ENCODE assay signal across 9 mouse cellular contexts in genomic region chr16:8108141-8109122, GRCm38 (mm10).
DNase-seq lines count a peak whose midpoint lies in the region; ATAC-seq and TF ChIP-seq lines count a peak whose summit lies in the region.
"Had no signal": no experiment of that assay in that cellular context is flagged by ENCODE, and none has a peak within 500 bp of the region (broad histone marks: within the 10 kb centered on the region; RNA-seq: fewer than 3 reads in every experiment).

No protein-coding gene starts in this region.

- no peaks in the 10 kb centered on the region for H3K4me1 ChIP-seq in embryonic facial prominence, embryonic 14.5 days (ENCODE audit: control insufficient read depth, insufficient read depth, low read length)
- H3K4me1 ChIP-seq in heart, postnatal 0 days (ENCODE audit: control insufficient read depth, insufficient read depth), result no peaks in the 10 kb centered on the region
- no peaks in the 10 kb centered on the region for H3K4me1 ChIP-seq in lung, embryonic 14.5 days (ENCODE audit: insufficient read depth)
- H3K4me1 ChIP-seq in midbrain, embryonic 16.5 days (ENCODE audit: control insufficient read depth, insufficient read depth, low read length), result peaks cover 3% of the 10 kb centered on the region; the same call in 1 of the 2 replicates

- H3K36me3 ChIP-seq in embryonic facial prominence, embryonic 14.5 days (ENCODE audit: control insufficient read depth, insufficient read depth, low read length), result no peaks in the 10 kb centered on the region
- H3K36me3 ChIP-seq in heart, postnatal 0 days (replicated peaks; ENCODE audit: control insufficient read depth, insufficient read depth, low read length), result no peaks in the 10 kb centered on the region
- H3K36me3 ChIP-seq in lung, embryonic 14.5 days (ENCODE audit: insufficient read depth), result no peaks in the 10 kb centered on the region
- no peaks in the 10 kb centered on the region for H3K36me3 ChIP-seq in midbrain, embryonic 16.5 days (ENCODE audit: control insufficient read depth, insufficient read depth, low read length)

- peak overlapping the region; percentile 6; the same call in 1 of the 2 replicates for H3K4me3 ChIP-seq in embryonic facial prominence, embryonic 14.5 days (ENCODE audit: low read depth, low read length)
- no peak overlapping the region for H3K4me3 ChIP-seq in heart, postnatal 0 days (ENCODE audit: low read depth, low read length)
- H3K4me3 ChIP-seq in lung, embryonic 14.5 days (ENCODE audit: low read depth, low read length), result no peak overlapping the region
- H3K4me3 ChIP-seq in midbrain, embryonic 16.5 days (ENCODE audit: low read depth, low read length), result no peak overlapping the region

- TF ChIP-seq EP300 in heart, postnatal 0 days (IDR thresholded peaks at IDR 0.05; ENCODE audit: low read depth), result no peak

- no peaks in the 10 kb centered on the region for H3K27me3 ChIP-seq in embryonic facial prominence, embryonic 14.5 days (replicated peaks; ENCODE audit: control insufficient read depth, insufficient read depth, low read length)
- H3K27me3 ChIP-seq in heart, postnatal 0 days (ENCODE audit: control insufficient read depth, insufficient read depth, low read length), result no peaks in the 10 kb centered on the region
- no peaks in the 10 kb centered on the region for H3K27me3 ChIP-seq in lung, embryonic 14.5 days (ENCODE audit: insufficient read depth, low read length)
- H3K27me3 ChIP-seq in midbrain, embryonic 16.5 days (ENCODE audit: control insufficient read depth, insufficient read depth, low read depth, low read length), result no peaks in the 10 kb centered on the region

- no peak for TF ChIP-seq CTCF in heart, postnatal 0 days (IDR thresholded peaks at IDR 0.05; ENCODE audit: low read depth)
- no peak for TF ChIP-seq CTCF in lung, embryonic 14.5 days (IDR thresholded peaks at IDR 0.05; ENCODE audit: low read depth)

- peak; percentile 50 for ATAC-seq in embryonic facial prominence, embryonic 14.5 days (ENCODE audit: low read depth)
- no peak for ATAC-seq in heart, postnatal 0 days (ENCODE audit: insufficient read depth, low read depth)
- peak; percentile 78; the same call in 1 of the 2 replicates for ATAC-seq in lung, embryonic 14.5 days (ENCODE audit: insufficient read depth)
- no peak for ATAC-seq in midbrain, embryonic 16.5 days

- H3K9ac ChIP-seq in embryonic facial prominence, embryonic 14.5 days (ENCODE audit: low read depth, low read length), result peak overlapping the region; percentile 10; the same call in 1 of the 2 replicates
- H3K9ac ChIP-seq in heart, postnatal 0 days (replicated peaks; ENCODE audit: low read depth, low read length), result no peak overlapping the region
- H3K9ac ChIP-seq in lung, embryonic 14.5 days, result no peak overlapping the region
- no peak overlapping the region for H3K9ac ChIP-seq in midbrain, embryonic 16.5 days (ENCODE audit: low read depth, low read length)

- 30% methylated on average over 19 of the region's 19 CpGs for WGBS in embryonic facial prominence, embryonic 14.5 days
- WGBS in heart, postnatal 0 days, result 55% methylated on average over 19 of the region's 19 CpGs
- WGBS in lung, embryonic 14.5 days, result 43% methylated on average over 19 of the region's 19 CpGs
- WGBS in midbrain, embryonic 16.5 days, result 70% methylated on average over 19 of the region's 19 CpGs

- no peak overlapping the region; the same call in 1 of the 2 replicates for H3K27ac ChIP-seq in embryonic facial prominence, embryonic 14.5 days (replicated peaks; ENCODE audit: low read depth, low read length)
- H3K27ac ChIP-seq in heart, postnatal 0 days (ENCODE audit: low read depth), result no peak overlapping the region
- H3K27ac ChIP-seq in lung, embryonic 14.5 days (ENCODE audit: low read depth), result no peak overlapping the region
- H3K27ac ChIP-seq in midbrain, embryonic 16.5 days (ENCODE audit: low read length), result no peak overlapping the region
- H3K27ac ChIP-seq: macrophage had no signal

- peak; percentile 57 for DNase-seq in layer of hippocampus, adult 11-12 months (ENCODE audit: low spot score)
- DNase-seq in layer of hippocampus, adult 9-10 months (ENCODE audit: low spot score), result no peak
- DNase-seq in embryonic facial prominence, embryonic 14.5 days (ENCODE audit: low spot score), result peak; percentile 85
- DNase-seq in heart, postnatal 0 days (ENCODE audit: low spot score), result no peak
- peak; percentile 83 for DNase-seq in lung, embryonic 14.5 days
- DNase-seq in urinary bladder, postnatal 36 days (ENCODE audit: low spot score in 2 of 2), result peak; percentile 5 to 24
- DNase-seq in thymus, postnatal 25 days, result no peak

- H3K4me2 ChIP-seq in embryonic facial prominence, embryonic 14.5 days (ENCODE audit: low read depth, low read length), result peak overlapping the region; percentile 46
- 0 out of 2 replicates have a peak overlapping the region, but pooled peaks have one; percentile 8 for H3K4me2 ChIP-seq in heart, postnatal 0 days (ENCODE audit: low read depth, low read length)
- no peak overlapping the region; the same call in 1 of the 2 replicates for H3K4me2 ChIP-seq in lung, embryonic 14.5 days
- H3K4me2 ChIP-seq in midbrain, embryonic 16.5 days (ENCODE audit: low read length), result no peak overlapping the region

- no peaks in the 10 kb centered on the region for H3K9me3 ChIP-seq in embryonic facial prominence, embryonic 14.5 days (ENCODE audit: control insufficient read depth, low read length)
- no peaks in the 10 kb centered on the region for H3K9me3 ChIP-seq in heart, postnatal 0 days (replicated peaks; ENCODE audit: control insufficient read depth, low read length)
- no peaks in the 10 kb centered on the region for H3K9me3 ChIP-seq in lung, embryonic 14.5 days (ENCODE audit: low read depth, low read length)
- H3K9me3 ChIP-seq in midbrain, embryonic 16.5 days (replicated peaks; ENCODE audit: control insufficient read depth, low read length, poor library complexity, severe bottlenecking), result peaks cover 3% of the 10 kb centered on the region; the same call in 1 of the 2 replicates

Comparison
In these comparisons a context has a peak if more than half of its experiments do, and no peak if none do; other contexts are left out.
1. DNase-seq: peak in layer of hippocampus, adult 11-12 months (single experiment), embryonic facial prominence, embryonic 14.5 days (single experiment), lung, embryonic 14.5 days (single experiment) and urinary bladder, postnatal 36 days (2 of 2); none in layer of hippocampus, adult 9-10 months (single experiment), heart, postnatal 0 days (single experiment) and thymus, postnatal 25 days (single experiment).
2. ATAC-seq: peak in embryonic facial prominence, embryonic 14.5 days (single experiment) and lung, embryonic 14.5 days (single experiment); none in heart, postnatal 0 days (single experiment) and midbrain, embryonic 16.5 days (single experiment).
3. H3K4me2 ChIP-seq: peak in embryonic facial prominence, embryonic 14.5 days (single experiment) and heart, postnatal 0 days (single experiment); none in lung, embryonic 14.5 days (single experiment) and midbrain, embryonic 16.5 days (single experiment).